Mouse (Mus musculus) hindbrain, embryonic 12.5 days (tissue): ENCODE measurements at regions not wholly inside any gene's neighbourhood (a gene's known extent, or its start where the extent isn't known, plus 50 kb on each side); places are given as distances from the start of the nearest gene placed in this dataset.

ENCODE experiments used
- ATAC-seq: fragments of 200-750 bp; cut with Nextera tagmentation; 2 replicates; pipeline ENCODE4 v1.8.0; 2017; ENCODE audit warnings: moderate TSS enrichment; ENCODE audit not compliant: low FRiP score
- H3K27ac ChIP-seq: fragments of 300-500 bp; sonication (generic); 2 replicates; pipeline ENCODE4 v1.5.1; 2016; ENCODE audit warnings: mild to moderate bottlenecking
- H3K27me3 ChIP-seq: fragments of 300-500 bp; sonication (generic); 2 replicates; pipeline ENCODE4 v1.6.1; 2016; ENCODE audit warnings: mild to moderate bottlenecking
- H3K36me3 ChIP-seq: fragments of 300-500 bp; sonication (generic); 2 replicates; pipeline ENCODE4 v1.6.1; 2016; ENCODE audit warnings: mild to moderate bottlenecking
- H3K4me1 ChIP-seq: fragments of 300-500 bp; sonication (generic); 2 replicates; pipeline ENCODE4 v1.6.1; 2016
- H3K4me2 ChIP-seq: fragments of 300-500 bp; sonication (generic); replicated peaks from 2 replicates; pipeline ENCODE4 v1.6.1; 2016; ENCODE audit warnings: mild to moderate bottlenecking
- H3K4me3 ChIP-seq: fragments of 300-500 bp; sonication (generic); 2 replicates; pipeline ENCODE4 v1.5.1; 2016; ENCODE audit warnings: mild to moderate bottlenecking
- H3K9ac ChIP-seq: fragments of 300-500 bp; sonication (generic); 2 replicates; pipeline ENCODE4 v1.6.1; 2016; ENCODE audit warnings: mild to moderate bottlenecking, moderate library complexity
- H3K9me3 ChIP-seq: fragments of 300-500 bp; sonication (generic); replicated peaks from 2 replicates; pipeline ENCODE4 v1.6.1; 2016; ENCODE audit warnings: mild to moderate bottlenecking
- WGBS: fragments of 180-500 bp; shearing (Covaris S2); methylation state at CpG from one replicate; pipeline ENCODE4 v1.1.7; 2016; 5-methylcytosine and 5-hydroxymethylcytosine counted together

- H3K4me3 ChIP-seq: no peak overlapping the region
- WGBS: 24% methylated on average over 1 of the region's 1 CpGs
- no peak overlapping the region for H3K4me2 ChIP-seq
- H3K27me3 ChIP-seq: no peaks in the 10 kb centered on the region
- H3K36me3 ChIP-seq: no peaks in the 10 kb centered on the region
- H3K9ac ChIP-seq: no peak overlapping the region
- H3K4me1 ChIP-seq: peaks cover 1% of the 10 kb centered on the region
- H3K27ac ChIP-seq: no peak overlapping the region
- peaks cover 6% of the 10 kb centered on the region; the same call in 1 of the 2 replicates for H3K9me3 ChIP-seq
- no peak for ATAC-seq
Observed at GRCm38 (mm10) chr4:45695239-45695638, 103.6 kb upstream of the Aldh1b1 start.

DNA sequence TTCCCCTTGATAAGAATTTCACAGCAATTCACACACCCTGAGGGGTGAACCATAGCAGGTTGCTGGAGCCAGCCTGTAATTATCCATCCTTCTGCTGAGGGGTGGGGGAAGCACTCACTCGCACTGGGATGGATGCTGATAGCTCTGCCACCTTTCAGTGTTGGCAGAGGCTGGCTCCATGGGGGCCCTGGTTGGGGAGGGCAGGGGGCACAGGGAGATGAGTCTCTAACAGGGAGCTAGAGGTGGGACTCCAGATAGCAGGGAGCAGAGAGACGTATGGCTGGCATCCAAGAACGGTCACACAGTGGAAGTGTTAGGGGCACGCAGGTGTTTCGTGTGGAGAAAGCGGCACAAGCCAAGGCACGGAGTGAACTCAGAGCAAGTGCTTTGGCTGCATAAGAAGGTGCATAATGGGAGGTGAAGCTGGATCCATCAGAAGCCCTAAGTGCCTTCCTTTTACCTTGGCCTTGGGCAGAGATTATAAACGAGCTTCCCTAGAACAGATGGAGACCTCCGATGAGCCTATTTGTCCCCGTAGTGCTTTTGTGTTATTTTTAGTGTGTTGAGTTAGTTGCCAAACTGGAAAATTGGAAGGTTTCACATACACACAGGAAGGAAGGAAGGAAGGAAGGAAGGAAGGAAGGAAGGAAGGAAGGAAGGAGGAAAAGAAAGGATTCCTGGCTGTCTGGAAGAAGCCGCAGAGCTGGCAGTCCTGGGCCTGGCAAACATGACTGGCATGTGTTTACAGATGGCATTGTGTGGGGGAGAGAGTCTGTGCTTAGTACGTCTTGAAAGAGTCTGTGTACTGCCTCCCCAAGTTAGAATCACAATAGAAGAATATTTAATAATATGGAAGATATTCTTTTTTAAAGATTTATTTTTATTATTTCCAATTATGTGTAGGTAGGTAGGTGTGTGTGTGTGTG lies 108.6 kb upstream of the Aldh1b1 start:
- WGBS: 65% methylated on average over 12 of the region's 12 CpGs
- H3K4me1 ChIP-seq: peaks cover 15% of the 10 kb centered on the region
- no peak overlapping the region for H3K4me3 ChIP-seq
- H3K4me2 ChIP-seq: no peak overlapping the region
- ATAC-seq: peak; percentile 22; the same call in 1 of the 2 replicates
- H3K27me3 ChIP-seq: no peaks in the 10 kb centered on the region
- peaks cover 6% of the 10 kb centered on the region; the same call in 1 of the 2 replicates for H3K9me3 ChIP-seq
- H3K36me3 ChIP-seq: no peaks in the 10 kb centered on the region
- no peak overlapping the region for H3K9ac ChIP-seq
- peak overlapping the region; percentile 60 for H3K27ac ChIP-seq

DNA sequence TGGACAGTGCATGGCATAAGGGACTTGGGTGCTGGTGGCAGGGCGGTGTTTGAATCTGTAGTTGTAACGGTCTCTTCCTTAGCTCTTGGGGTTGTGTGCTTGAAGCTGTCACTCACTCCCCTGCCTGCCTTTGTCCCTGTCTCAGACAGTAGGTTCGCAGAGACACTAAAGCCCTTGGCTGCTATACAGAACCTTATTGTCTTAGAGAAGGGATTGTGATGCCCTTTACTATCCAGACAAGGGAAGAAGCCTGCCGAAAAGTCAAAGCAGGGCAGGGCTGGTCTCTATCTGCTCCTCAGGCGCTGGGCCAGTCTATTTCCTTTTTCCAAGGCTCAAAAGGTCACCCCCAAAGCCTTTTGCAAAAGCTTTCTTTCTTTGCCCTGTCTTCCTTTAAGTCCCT lies 109.2 kb upstream of the Aldh1b1 start:
- WGBS: 27% methylated on average over 5 of the region's 5 CpGs

DNA sequence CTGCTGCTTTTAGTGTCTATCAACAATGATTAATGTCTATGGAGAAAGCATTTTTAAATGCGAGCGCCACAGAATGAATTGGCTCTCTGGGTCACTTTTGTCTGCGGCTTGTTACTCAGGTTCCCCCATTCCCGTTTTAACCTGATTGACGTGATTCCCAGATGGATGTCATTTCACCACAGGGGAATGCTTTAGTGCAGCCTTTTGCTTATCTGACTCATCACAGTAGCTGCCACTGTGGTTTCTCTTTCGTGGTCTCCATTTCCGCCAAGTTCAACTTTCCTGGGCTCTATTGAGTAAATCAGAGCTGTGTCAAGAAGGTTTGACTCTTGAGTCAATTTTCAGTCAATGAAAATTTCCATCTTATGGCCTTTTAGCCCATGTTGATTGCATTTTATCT lies 110.6 kb upstream of the Aldh1b1 start:
- Histone ChIP-seq H3K4me1 (peaks cover 15% of the 10 kb centered on the region), H3K9me3 (peaks cover 6% of the 10 kb centered on the region; the same call in 1 of the 2 replicates), H3K4me3 (no peak overlapping the region), H3K27me3 (no peaks in the 10 kb centered on the region), H3K9ac (no peak overlapping the region), H3K4me2 (no peak overlapping the region), H3K27ac (no peak overlapping the region), H3K36me3 (no peaks in the 10 kb centered on the region)
- ATAC-seq: no peak
- 50% methylated on average over 7 of the region's 7 CpGs for WGBS

More for the DNA sequence above, 109.2 kb upstream of the Aldh1b1 start:
- 0 out of 2 replicates have a peak, but pooled peaks have one; percentile 26 for ATAC-seq
- Histone ChIP-seq H3K36me3 (no peaks in the 10 kb centered on the region), H3K27me3 (no peaks in the 10 kb centered on the region), H3K9ac (no peak overlapping the region), H3K4me2 (no peak overlapping the region), H3K4me3 (no peak overlapping the region), H3K27ac (peak overlapping the region; percentile 60), H3K4me1 (peaks cover 15% of the 10 kb centered on the region), H3K9me3 (peaks cover 6% of the 10 kb centered on the region; the same call in 1 of the 2 replicates)

DNA sequence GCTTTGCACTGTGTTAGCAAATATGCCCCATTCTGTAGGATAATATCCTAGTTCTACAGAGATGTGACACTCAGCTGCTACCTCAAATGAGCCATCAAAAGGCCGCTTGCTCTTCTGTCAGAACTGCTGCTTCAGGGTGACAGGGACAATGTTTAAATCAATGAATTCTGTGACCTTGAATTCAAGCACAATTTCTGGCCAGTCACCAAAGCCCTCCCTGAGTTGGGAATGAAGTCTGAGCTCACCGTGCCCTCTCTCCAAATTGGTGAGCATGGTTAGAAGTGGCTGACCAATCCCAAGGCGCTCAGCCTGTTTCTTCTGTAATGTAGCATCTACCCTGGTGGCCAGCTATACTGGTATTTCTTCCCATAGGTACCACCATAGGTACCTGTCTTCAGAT lies 113.8 kb upstream of the Aldh1b1 start:
- H3K27ac ChIP-seq: no peak overlapping the region
- H3K4me1 ChIP-seq: peaks cover 12% of the 10 kb centered on the region
- H3K4me2 ChIP-seq: no peak overlapping the region
- H3K4me3 ChIP-seq: no peak overlapping the region
- H3K9ac ChIP-seq: no peak overlapping the region
- H3K27me3 ChIP-seq: no peaks in the 10 kb centered on the region
- 85% methylated on average over 3 of the region's 3 CpGs for WGBS
- no peaks in the 10 kb centered on the region for H3K36me3 ChIP-seq
- H3K9me3 ChIP-seq: no peaks in the 10 kb centered on the region
- no peak for ATAC-seq

- Histone ChIP-seq H3K4me1 (peaks cover 4% of the 10 kb centered on the region; the same call in 1 of the 2 replicates), H3K4me3 (no peak overlapping the region), H3K36me3 (no peaks in the 10 kb centered on the region), H3K4me2 (no peak overlapping the region), H3K27me3 (no peaks in the 10 kb centered on the region), H3K9ac (no peak overlapping the region), H3K9me3 (no peaks in the 10 kb centered on the region), H3K27ac (no peak overlapping the region)
- ATAC-seq: no peak
- WGBS: 81% methylated on average over 3 of the region's 3 CpGs
Observed at GRCm38 (mm10) chr4:45683205-45683604, 115.6 kb upstream of the Aldh1b1 start.

DNA sequence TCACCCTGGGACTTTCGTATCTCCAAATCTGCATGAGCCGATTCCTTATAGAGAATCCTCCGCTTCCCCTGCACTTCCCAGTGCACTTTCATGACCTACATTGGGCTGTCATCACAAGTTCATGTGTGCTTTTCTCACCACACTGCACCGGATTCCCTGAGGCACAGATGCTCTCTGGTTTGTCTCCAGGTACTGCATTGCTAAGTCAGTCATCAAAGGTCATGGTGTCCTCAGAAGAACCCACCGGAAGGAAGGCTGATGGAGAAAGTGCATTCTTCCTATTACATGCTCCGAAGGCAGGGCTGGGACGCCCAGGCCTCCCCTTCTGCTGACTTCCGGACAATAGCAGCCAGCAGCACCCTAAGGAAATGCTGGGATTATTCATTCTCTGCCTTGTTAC lies 116.1 kb upstream of the Aldh1b1 start:
- no peak overlapping the region for H3K4me3 ChIP-seq
- no peak overlapping the region for H3K9ac ChIP-seq
- no peak overlapping the region for H3K4me2 ChIP-seq
- ATAC-seq: no peak
- no peak overlapping the region for H3K27ac ChIP-seq
- 88% methylated on average over 8 of the region's 8 CpGs for WGBS
- H3K27me3 ChIP-seq: no peaks in the 10 kb centered on the region
- H3K36me3 ChIP-seq: no peaks in the 10 kb centered on the region
- no peaks in the 10 kb centered on the region for H3K9me3 ChIP-seq
- peaks cover 3% of the 10 kb centered on the region; the same call in 1 of the 2 replicates for H3K4me1 ChIP-seq

GRCm38 (mm10) chr4:45676137-45676536 lies 122.7 kb upstream of the Aldh1b1 start:
- no peak overlapping the region for H3K27ac ChIP-seq
- H3K27me3 ChIP-seq: no peaks in the 10 kb centered on the region
- no peak overlapping the region for H3K4me3 ChIP-seq
- no peak overlapping the region for H3K9ac ChIP-seq
- WGBS: 70% methylated on average over 6 of the region's 6 CpGs
- no peak for ATAC-seq
- peaks cover 22% of the 10 kb centered on the region for H3K4me1 ChIP-seq
- no peaks in the 10 kb centered on the region for H3K9me3 ChIP-seq
- no peak overlapping the region for H3K4me2 ChIP-seq
- H3K36me3 ChIP-seq: no peaks in the 10 kb centered on the region

DNA sequence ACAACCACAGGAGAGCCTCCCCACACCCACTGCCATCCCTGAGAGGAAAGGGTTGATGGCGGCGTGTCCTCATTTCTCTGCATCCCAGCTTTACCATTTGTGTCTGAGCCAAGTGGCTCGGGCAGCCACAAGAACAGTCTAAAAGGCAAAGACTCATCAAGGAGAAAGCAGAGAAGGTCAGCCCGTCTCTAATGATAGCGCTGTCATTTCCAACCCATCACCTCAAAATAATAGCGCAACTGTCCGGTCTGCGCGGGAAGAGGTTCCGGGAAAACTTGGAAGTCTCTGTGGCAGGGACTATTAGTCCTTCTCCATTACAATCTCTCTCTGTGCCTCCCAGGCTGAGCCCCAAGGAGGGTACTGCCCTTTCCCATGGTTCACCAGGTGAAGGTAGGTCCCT lies 124.5 kb upstream of the Aldh1b1 start:
- H3K4me2 ChIP-seq: no peak overlapping the region
- H3K36me3 ChIP-seq: no peaks in the 10 kb centered on the region
- H3K9me3 ChIP-seq: no peaks in the 10 kb centered on the region
- no peaks in the 10 kb centered on the region for H3K27me3 ChIP-seq
- H3K4me1 ChIP-seq: peaks cover 22% of the 10 kb centered on the region
- 86% methylated on average over 10 of the region's 10 CpGs for WGBS
- ATAC-seq: no peak
- no peak overlapping the region for H3K9ac ChIP-seq
- no peak overlapping the region for H3K4me3 ChIP-seq
- H3K27ac ChIP-seq: no peak overlapping the region

DNA sequence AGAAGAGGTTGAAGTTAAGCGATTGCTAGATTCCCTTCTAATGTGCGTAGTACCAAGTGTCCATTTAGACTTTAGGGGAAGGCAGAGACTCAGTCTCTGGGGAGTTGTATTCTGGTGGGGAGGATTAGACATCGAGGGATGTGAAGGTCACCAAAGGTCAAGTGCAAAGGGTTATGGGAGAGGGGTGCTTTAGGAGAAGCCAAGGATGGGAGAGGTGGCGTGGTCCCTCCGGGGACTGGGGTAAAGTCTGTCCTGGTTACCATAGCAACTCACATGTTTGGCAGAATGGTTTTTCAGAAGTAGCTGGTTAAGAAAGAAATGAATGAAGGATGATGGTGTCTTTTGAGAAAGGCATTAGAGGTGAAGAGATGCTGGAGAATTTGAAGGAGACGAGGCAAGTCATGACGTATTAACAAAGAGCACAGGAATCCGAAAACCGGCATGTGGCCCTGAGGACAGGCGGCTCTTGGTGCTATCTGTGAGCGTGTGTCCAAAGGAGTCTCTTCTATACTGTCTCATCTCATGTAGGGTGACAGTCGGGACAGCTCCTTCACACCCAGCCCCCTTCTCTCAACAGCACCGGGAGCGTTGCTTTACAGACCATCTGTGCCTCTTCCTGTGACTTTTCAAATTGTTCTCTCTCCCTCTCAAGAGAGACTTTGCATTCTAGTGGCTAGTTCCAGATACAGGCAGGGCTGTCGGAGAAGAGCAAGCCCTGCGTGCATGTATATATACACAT lies 125.6 kb upstream of the Aldh1b1 start:
- Histone ChIP-seq H3K9me3 (no peaks in the 10 kb centered on the region), H3K27ac (peak overlapping the region; percentile 70; the same call in 1 of the 2 replicates), H3K36me3 (no peaks in the 10 kb centered on the region), H3K4me1 (peaks cover 22% of the 10 kb centered on the region), H3K9ac (no peak overlapping the region), H3K4me3 (no peak overlapping the region), H3K4me2 (0 out of 2 replicates have a peak overlapping the region, but pooled peaks have one; percentile 8), H3K27me3 (no peaks in the 10 kb centered on the region)
- ATAC-seq: peak; percentile 61; the same call in 1 of the 2 replicates
- WGBS: 57% methylated on average over 16 of the region's 16 CpGs

DNA sequence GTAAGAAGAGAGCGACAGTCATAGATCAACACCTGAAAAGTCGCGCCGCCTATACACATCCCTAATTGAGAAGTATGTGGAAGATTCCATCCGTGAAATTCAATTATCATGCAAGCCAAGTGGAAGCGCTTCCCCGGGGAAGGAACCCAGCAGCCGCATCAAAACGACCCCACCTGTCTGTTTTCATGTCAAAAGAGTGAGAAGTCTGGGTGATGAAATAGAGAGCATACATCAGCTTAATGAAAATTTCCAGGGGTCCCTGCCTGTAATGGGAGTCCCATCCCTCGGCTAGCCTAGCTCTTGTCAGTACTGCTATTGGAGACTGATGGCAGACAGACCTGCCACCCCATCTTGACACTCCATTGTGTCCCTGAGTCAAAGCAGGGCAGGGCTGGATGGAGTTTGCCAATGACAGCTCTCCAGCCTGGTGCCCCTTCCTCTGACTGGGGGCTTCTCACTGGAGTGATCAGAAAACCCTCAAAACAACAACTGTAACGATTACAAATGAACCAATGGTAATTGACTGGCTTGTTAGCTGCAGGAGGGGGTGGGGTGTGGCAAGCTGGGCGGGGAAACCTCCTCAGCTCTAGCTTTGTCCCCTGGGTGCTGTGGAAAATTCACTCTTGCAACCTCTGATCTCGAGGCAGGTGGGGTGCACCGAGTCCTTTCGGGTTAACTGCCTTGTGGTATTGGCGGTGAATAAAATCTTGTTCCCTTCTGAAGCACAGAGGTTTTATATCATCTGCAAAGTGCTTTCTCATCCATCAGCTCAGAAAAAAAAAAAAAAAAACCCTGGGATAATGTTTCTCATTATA lies 126.4 kb upstream of the Aldh1b1 start:
- Histone ChIP-seq H3K4me2 (peak overlapping the region; percentile 8; the same call in 1 of the 2 replicates), H3K9me3 (no peaks in the 10 kb centered on the region), H3K4me3 (no peak overlapping the region), H3K36me3 (no peaks in the 10 kb centered on the region), H3K27me3 (no peaks in the 10 kb centered on the region), H3K4me1 (peaks cover 22% of the 10 kb centered on the region), H3K27ac (peak overlapping the region; percentile 70), H3K9ac (no peak overlapping the region)
- peak; percentile 71 for ATAC-seq
- 27% methylated on average over 16 of the region's 16 CpGs for WGBS

DNA sequence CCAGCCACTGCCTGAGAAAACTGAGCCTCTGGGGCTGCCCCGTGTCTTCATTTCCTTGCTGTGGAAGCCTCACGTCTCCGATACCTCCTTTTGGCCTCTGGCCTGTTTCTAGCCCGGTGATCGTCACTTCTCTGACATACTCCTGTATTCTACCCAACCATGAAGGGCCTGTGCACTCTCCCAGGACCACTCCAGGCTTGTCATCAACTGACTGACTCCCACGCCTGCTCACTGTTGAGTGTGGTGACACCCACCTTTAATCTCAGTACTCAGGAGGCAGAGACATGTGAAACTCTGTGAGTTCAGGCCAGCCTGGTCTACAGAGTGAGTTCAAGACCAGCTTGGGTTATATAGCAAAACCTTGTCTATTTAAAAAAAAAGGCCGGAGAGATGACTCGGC lies 132.1 kb upstream of the Shb start:
- Histone ChIP-seq H3K27me3 (no peaks in the 10 kb centered on the region), H3K9ac (no peak overlapping the region), H3K27ac (no peak overlapping the region), H3K4me3 (no peak overlapping the region), H3K4me2 (no peak overlapping the region), H3K4me1 (no peaks in the 10 kb centered on the region), H3K9me3 (no peaks in the 10 kb centered on the region), H3K36me3 (no peaks in the 10 kb centered on the region)
- WGBS: 88% methylated on average over 8 of the region's 8 CpGs
- ATAC-seq: no peak
